Mouse (Mus musculus) small intestine, adult 2 months (tissue): ENCODE results near the gene Cenpf. TPM values are rescaled to one million over a fixed set of nuclear protein-coding genes. Genes with fewer than 3 reads are reported as not detected.

Experiments used
- H3K27ac ChIP-seq: fragments of 200-500 bp; 2 replicates; pipeline ENCODE4 v1.5.1; 2012; ENCODE audit warnings: low read depth, low read length, control low read depth, inconsistent platforms; ENCODE audit not compliant: insufficient read depth
- H3K27me3 ChIP-seq: fragments of 200-500 bp; 2 replicates; pipeline ENCODE4 v1.6.1; 2012; ENCODE audit warnings: mild to moderate bottlenecking, moderate library complexity, low read length, inconsistent platforms; ENCODE audit not compliant: control insufficient read depth, insufficient read depth
- H3K36me3 ChIP-seq: fragments of 200-500 bp; 2 replicates; pipeline ENCODE4 v1.6.1; 2012; ENCODE audit warnings: mild to moderate bottlenecking, low read length, control low read depth, inconsistent platforms; ENCODE audit not compliant: control insufficient read depth, insufficient read depth
- H3K4me1 ChIP-seq: fragments of 200-500 bp; 2 replicates; pipeline ENCODE4 v1.6.1; 2012; ENCODE audit warnings: low read length, inconsistent platforms, mixed read lengths; ENCODE audit not compliant: control insufficient read depth, insufficient read depth, insufficient read length
- H3K4me3 ChIP-seq: fragments of 200-500 bp; 2 replicates; pipeline ENCODE4 v1.5.1; 2012; ENCODE audit warnings: low read depth, mild to moderate bottlenecking, control low read depth, inconsistent platforms, low read length, moderate library complexity
- CTCF ChIP-seq: fragments of 200-500 bp; IDR thresholded peaks from 2 replicates; pipeline ENCODE4 v1.5.1; 2012; ENCODE audit warnings: low read depth, mild to moderate bottlenecking, control low read depth, inconsistent platforms, low read length, moderate library complexity, mixed read lengths; ENCODE audit not compliant: insufficient replicate concordance, insufficient read length; ENCODE audit errors: extremely low read depth
- POLR2A ChIP-seq: fragments of 200-500 bp; IDR thresholded peaks from 2 replicates; pipeline ENCODE4 v1.6.1; 2012; ENCODE audit warnings: low read depth, mild to moderate bottlenecking, control low read depth, inconsistent platforms, low read length, moderate library complexity
- WGBS: fragments of 180-500 bp; shearing (Covaris S2); methylation state at CpG from one replicate; pipeline ENCODE4 v1.1.7; 2018; 5-methylcytosine and 5-hydroxymethylcytosine counted together
- polyA plus RNA-seq: library from polyadenylated mRNA; depleted of rRNA; stranded (reverse); fragments of >200 nt; gene quantifications from 2 replicates; pipeline ENCODE4 v1.2.3, GENCODE M21; 2012

Gene Cenpf
- polyA plus RNA-seq, 1 experiment: 1.1 TPM

DNA sequence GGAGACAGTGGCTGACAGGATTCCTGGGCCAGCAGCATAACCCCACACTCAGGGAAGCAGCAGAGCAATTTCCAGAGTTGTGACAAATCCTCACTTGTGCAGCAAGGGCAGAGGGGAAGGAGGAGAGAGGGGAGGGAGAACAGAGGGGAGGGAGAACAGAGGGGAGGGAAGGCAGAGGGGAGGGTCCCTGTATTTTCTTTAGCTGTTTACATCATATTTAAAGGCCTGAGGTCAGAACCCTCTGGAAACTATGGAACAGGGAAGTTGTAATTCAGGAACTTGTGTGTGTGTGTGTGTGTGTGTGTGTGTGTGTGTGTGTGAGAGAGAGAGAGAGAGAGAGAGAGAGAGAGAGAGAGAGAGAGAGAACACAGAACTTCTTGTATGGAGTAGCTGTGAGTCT lies 19.1 kb upstream of the Cenpf start:
- Histone ChIP-seq H3K4me3 (no peak overlapping the region), H3K36me3 (no peaks in the 10 kb centered on the region), H3K27me3 (no peaks in the 10 kb centered on the region), H3K4me1 (no peaks in the 10 kb centered on the region), H3K27ac (no peak overlapping the region)
- TF ChIP-seq POLR2A (no peak), CTCF (no peak)

DNA sequence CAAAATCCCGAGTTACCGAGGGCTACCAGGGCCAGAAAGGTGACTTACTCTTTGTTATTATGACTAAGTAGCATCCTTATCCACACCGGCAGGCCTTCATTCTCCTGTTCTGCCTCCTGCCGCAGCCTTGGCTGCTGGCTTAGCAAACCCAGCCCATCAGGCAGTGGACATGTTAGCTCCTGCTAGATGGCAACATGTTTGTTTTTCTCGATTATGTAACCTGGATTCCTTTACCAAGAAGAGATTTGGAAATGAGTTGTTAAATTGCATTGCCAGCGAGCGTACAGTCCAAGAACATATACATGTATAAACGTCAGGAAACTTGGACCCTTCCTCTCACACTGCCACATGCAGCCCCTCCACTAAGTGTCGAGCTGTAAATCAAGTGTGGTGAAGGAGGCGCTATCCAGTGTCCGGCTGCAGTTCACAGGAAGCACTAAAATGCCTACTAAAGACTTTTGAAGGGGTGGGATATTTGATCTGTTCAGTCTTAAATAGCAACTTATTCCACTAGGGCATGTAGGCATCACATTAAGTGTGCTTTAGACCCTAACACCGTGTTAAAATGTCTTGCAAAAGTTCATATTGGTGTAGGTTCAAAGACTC lies 18.3 kb upstream of the Cenpf start:
- H3K27ac ChIP-seq: no peak overlapping the region
- no peak for TF ChIP-seq CTCF
- TF ChIP-seq POLR2A: no peak
- H3K36me3 ChIP-seq: no peaks in the 10 kb centered on the region
- H3K27me3 ChIP-seq: no peaks in the 10 kb centered on the region
- H3K4me3 ChIP-seq: no peak overlapping the region
- WGBS: 74% methylated on average over 12 of the region's 12 CpGs
- H3K4me1 ChIP-seq: no peaks in the 10 kb centered on the region

DNA sequence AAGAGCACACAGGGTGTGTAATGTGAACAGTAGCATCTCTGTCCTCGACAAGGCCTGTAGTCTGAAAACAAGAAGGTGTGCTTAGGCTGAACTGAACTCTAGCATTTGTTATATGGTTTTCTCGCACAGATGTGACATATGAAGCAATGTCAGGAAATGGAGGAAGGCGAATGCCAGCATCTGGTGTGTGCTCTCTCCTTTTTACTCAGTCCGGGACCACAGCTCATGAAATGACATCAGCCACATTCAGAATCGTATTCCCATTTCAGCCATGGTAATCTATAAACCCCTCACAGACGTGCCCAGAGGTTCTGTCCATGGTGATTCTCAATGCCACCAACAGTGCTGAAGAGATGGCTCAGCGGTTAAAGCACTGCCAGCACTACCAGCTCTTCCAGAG lies 15.7 kb upstream of the Cenpf start:
- WGBS: 73% methylated on average over 7 of the region's 7 CpGs
- H3K36me3 ChIP-seq: no peaks in the 10 kb centered on the region
- H3K27ac ChIP-seq: no peak overlapping the region
- H3K27me3 ChIP-seq: no peaks in the 10 kb centered on the region
- no peak overlapping the region for H3K4me3 ChIP-seq
- no peaks in the 10 kb centered on the region for H3K4me1 ChIP-seq
- no peak for TF ChIP-seq CTCF

DNA sequence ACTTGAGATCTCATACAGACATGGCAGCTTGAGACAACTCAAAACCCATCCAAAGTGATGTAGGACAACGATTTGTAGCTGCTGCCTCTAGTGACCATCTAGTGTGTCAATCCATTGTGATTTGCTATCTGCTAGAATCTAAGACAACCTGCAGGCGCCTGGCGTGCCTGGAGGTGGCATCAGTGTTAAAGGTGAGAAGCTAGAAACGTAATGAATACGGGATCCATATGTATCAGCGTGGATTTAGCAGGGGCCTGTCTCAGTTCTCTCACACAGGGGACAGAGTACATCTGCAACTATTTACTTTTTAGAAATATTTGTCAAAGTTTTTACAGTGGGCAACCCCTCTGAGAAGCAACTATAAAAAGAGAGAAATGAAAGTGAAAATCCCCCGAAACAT lies 15.3 kb upstream of the Cenpf start:
- H3K4me1 ChIP-seq: no peaks in the 10 kb centered on the region
- H3K4me3 ChIP-seq: no peak overlapping the region
- 22% methylated on average over 7 of the region's 7 CpGs for WGBS
- H3K27me3 ChIP-seq: no peaks in the 10 kb centered on the region
- peak; percentile 22; the same call in 1 of the 2 replicates for TF ChIP-seq CTCF
- TF ChIP-seq POLR2A: no peak
- no peaks in the 10 kb centered on the region for H3K36me3 ChIP-seq
- no peak overlapping the region for H3K27ac ChIP-seq

DNA sequence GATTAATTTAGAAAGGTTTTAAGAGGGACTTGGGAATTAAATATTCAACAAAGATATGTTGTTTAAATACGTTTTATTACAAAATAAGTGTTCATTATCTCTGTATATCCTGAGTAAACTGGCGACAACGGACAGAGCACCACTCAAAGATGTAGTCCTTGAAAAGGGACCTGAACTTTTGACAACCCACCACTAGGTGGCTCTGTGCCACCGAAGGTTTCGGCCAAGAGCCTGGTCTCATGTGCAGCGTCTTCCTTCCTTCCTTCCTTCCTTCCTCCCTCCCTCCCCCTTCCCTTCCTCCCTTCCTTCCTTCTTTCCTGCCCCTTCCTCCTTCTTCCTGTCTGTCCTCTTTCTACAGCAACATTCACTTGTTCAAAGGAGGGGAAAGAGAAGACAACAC lies 13.1 kb upstream of the Cenpf start:
- Histone ChIP-seq H3K27ac (no peak overlapping the region), H3K36me3 (no peaks in the 10 kb centered on the region), H3K27me3 (no peaks in the 10 kb centered on the region), H3K4me1 (no peaks in the 10 kb centered on the region), H3K4me3 (no peak overlapping the region)
- 1% methylated on average over 6 of the region's 6 CpGs for WGBS
- TF ChIP-seq CTCF: peak; percentile 82
- no peak for TF ChIP-seq POLR2A

DNA sequence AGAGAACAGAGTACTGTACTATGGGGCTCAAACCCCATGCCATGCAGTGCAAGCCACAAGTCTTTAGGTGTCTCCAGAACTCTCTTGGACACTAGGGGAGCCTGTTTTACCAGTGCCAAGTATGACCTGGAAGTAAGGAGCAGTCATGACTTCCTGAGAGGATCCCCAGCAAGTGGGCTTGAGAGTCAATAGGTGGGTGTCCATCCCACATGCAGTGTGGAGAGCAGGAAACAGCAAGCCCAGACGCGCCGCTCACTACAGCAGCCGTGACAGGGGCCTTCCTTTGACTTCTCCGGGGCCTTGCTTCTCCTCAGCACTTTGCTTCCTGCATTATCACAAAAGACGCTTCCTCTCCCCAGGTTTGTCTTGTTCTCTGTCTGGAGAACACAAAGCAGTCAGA lies 12.3 kb upstream of the Cenpf start:
- no peak overlapping the region for H3K4me3 ChIP-seq
- WGBS: 81% methylated on average over 6 of the region's 6 CpGs
- no peaks in the 10 kb centered on the region for H3K36me3 ChIP-seq
- H3K27me3 ChIP-seq: no peaks in the 10 kb centered on the region
- no peaks in the 10 kb centered on the region for H3K4me1 ChIP-seq
- TF ChIP-seq CTCF (no peak), POLR2A (no peak)
- no peak overlapping the region for H3K27ac ChIP-seq

DNA sequence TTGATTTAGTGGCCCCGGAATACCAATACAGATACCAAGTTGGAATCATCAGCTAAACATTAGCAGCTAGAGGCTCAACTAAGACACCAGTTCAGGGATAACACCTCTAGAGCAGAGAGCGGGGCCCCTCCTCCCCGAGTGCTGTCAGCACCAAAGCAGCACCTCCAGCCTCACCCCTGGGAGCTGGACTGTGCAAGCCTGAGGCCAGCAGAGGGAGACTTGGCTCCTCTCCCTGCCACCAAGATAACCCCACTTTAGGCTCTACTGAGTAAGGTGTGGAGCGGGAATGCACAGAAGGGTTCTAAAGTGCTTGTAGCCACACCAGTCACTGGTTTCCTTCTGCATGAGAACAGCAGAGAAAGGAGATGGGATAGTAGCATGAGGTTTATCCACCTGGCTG lies 10.5 kb upstream of the Cenpf start:
- 58% methylated on average over 4 of the region's 4 CpGs for WGBS
- Histone ChIP-seq H3K27ac (no peak overlapping the region), H3K27me3 (no peaks in the 10 kb centered on the region), H3K4me1 (no peaks in the 10 kb centered on the region), H3K4me3 (no peak overlapping the region), H3K36me3 (no peaks in the 10 kb centered on the region)
- no peak for TF ChIP-seq CTCF
- no peak for TF ChIP-seq POLR2A

DNA sequence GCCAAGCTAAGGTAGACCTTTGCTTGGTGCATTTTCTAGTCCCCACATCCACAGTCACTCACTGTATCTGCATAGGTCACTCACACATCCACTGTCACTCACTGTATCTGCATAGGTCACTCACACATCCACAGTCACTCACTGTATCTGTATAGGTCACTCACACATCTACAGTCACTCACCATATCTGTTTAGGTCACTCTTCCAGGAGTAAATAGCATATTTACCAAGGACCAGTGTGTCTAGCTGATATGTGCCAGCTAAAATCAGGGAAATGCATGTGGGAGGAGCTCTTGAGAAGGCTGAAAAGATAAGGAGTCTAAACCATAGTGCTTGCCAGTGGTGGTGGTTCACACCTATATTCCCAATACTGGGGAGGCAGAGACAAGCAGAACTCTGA lies 7.4 kb upstream of the Cenpf start:
- Histone ChIP-seq H3K4me1 (no peaks in the 10 kb centered on the region), H3K27me3 (no peaks in the 10 kb centered on the region), H3K27ac (no peak overlapping the region), H3K36me3 (no peaks in the 10 kb centered on the region), H3K4me3 (no peak overlapping the region)
- TF ChIP-seq POLR2A (no peak), CTCF (no peak)
